Mouse (Mus musculus) kidney, postnatal 0 days (tissue): ENCODE data around the gene Plekha1. TPM values are rescaled to one million over a fixed set of nuclear protein-coding genes. Genes with fewer than 3 reads are reported as not detected.

Source experiments
- ATAC-seq: fragments of 200-750 bp; cut with Nextera tagmentation; replicated peaks from 2 replicates; pipeline ENCODE4 v1.8.0; 2017; ENCODE audit warnings: low read depth, moderate number of reproducible peaks, moderate TSS enrichment, moderate library complexity; ENCODE audit not compliant: low FRiP score
- DNase-seq: peaks from one replicate; pipeline ENCODE4 v3.0.0-alpha.2; 2016; ENCODE audit warnings: low spot score
- H3K27ac ChIP-seq: fragments of 300-500 bp; sonication (generic); 2 replicates; pipeline ENCODE4 v1.5.1; 2014; ENCODE audit warnings: mild to moderate bottlenecking
- H3K27me3 ChIP-seq: fragments of 300-500 bp; sonication (generic); 2 replicates; pipeline ENCODE4 v1.6.1; 2014; ENCODE audit warnings: low read length, mixed read lengths; ENCODE audit not compliant: insufficient read depth
- H3K36me3 ChIP-seq: fragments of 300-500 bp; sonication (generic); 2 replicates; pipeline ENCODE4 v1.6.1; 2014; ENCODE audit warnings: low read length, mixed read lengths; ENCODE audit not compliant: insufficient read depth
- H3K4me1 ChIP-seq: fragments of 300-500 bp; sonication (generic); replicated peaks from 2 replicates; pipeline ENCODE4 v1.6.1; 2014; ENCODE audit warnings: antibody characterized with exemption, low read length, mixed read lengths; ENCODE audit not compliant: insufficient read depth
- H3K4me2 ChIP-seq: fragments of 300-500 bp; sonication (generic); 2 replicates; pipeline ENCODE4 v1.6.1; 2014; ENCODE audit warnings: mild to moderate bottlenecking, low read length, moderate library complexity, mixed read lengths
- H3K4me3 ChIP-seq: fragments of 300-500 bp; sonication (generic); replicated peaks from 2 replicates; pipeline ENCODE4 v1.5.1; 2014; ENCODE audit warnings: low read depth, low read length
- H3K9ac ChIP-seq: fragments of 300-500 bp; sonication (generic); 2 replicates; pipeline ENCODE4 v1.6.1; 2014; ENCODE audit warnings: low read depth, low read length
- H3K9me3 ChIP-seq: fragments of 300-500 bp; sonication (generic); replicated peaks from 2 replicates; pipeline ENCODE4 v1.6.1; 2016; ENCODE audit warnings: low read length, inconsistent platforms, mixed read lengths
- CTCF ChIP-seq: IDR thresholded peaks from 2 replicates; pipeline ENCODE4 v1.5.1; 2016; ENCODE audit warnings: antibody characterized with exemption, low read depth, mild to moderate bottlenecking, moderate library complexity
- WGBS: fragments of 180-500 bp; shearing (Covaris S2); extraction: QIAGEN DNeasy Blood & Tissue Kit; methylation state at CpG from one replicate; pipeline ENCODE4 v1.1.7; 2014; 5-methylcytosine and 5-hydroxymethylcytosine counted together
- polyA plus RNA-seq: library from polyadenylated mRNA; unstranded; fragments of >200 nt; fragmentation: Nextera tagmentation; extraction: Ambion mirVana; gene quantifications from 2 replicates; pipeline ENCODE4 v1.2.1, GENCODE M21; 2015

The Plekha1 gene
- polyA plus RNA-seq, 1 experiment from 2014 or later: 58.6 TPM

- peaks cover 30% of the 10 kb centered on the region for H3K36me3 ChIP-seq
Measured at GRCm38 (mm10) chr7:130902929-130903328, 37.4 kb downstream of the Plekha1 start.

GRCm38 (mm10) chr7:130903505-130904074 is 38.0 kb downstream of the Plekha1 start:
- no peak overlapping the region for H3K4me2 ChIP-seq
- DNase-seq (no peak), ATAC-seq (no peak)
- no peak for TF ChIP-seq CTCF
- H3K9ac ChIP-seq: no peak overlapping the region
- H3K4me1 ChIP-seq: no peaks in the 10 kb centered on the region
- H3K9me3 ChIP-seq: no peaks in the 10 kb centered on the region
- no peak overlapping the region for H3K27ac ChIP-seq
- WGBS: 81% methylated on average over 16 of the region's 16 CpGs
- peaks cover 30% of the 10 kb centered on the region for H3K36me3 ChIP-seq
- H3K27me3 ChIP-seq: no peaks in the 10 kb centered on the region
- no peak overlapping the region for H3K4me3 ChIP-seq

More at GRCm38 (mm10) chr7:130902929-130903328, 37.4 kb downstream of the Plekha1 start:
- Histone ChIP-seq H3K4me3 (no peak overlapping the region), H3K4me2 (no peak overlapping the region), H3K27ac (no peak overlapping the region; the same call in 1 of the 2 replicates), H3K4me1 (no peaks in the 10 kb centered on the region), H3K9ac (no peak overlapping the region), H3K9me3 (no peaks in the 10 kb centered on the region), H3K27me3 (no peaks in the 10 kb centered on the region)
- ATAC-seq (no peak), DNase-seq (no peak)
- WGBS: 98% methylated on average over 1 of the region's 1 CpGs
- TF ChIP-seq CTCF: no peak

- WGBS: 82% methylated on average over 13 of the region's 13 CpGs
- Histone ChIP-seq H3K4me3 (no peak overlapping the region), H3K27ac (no peak overlapping the region), H3K9ac (no peak overlapping the region), H3K36me3 (peaks cover 32% of the 10 kb centered on the region), H3K4me2 (no peak overlapping the region), H3K27me3 (no peaks in the 10 kb centered on the region), H3K9me3 (no peaks in the 10 kb centered on the region), H3K4me1 (no peaks in the 10 kb centered on the region)
- DNase-seq: no peak
- no peak for ATAC-seq
- TF ChIP-seq CTCF: no peak
Measured at GRCm38 (mm10) chr7:130904571-130905365, 39.2 kb downstream of the Plekha1 start.

GRCm38 (mm10) chr7:130910841-130911240 is 45.3 kb downstream of the Plekha1 start:
- Histone ChIP-seq H3K27me3 (no peaks in the 10 kb centered on the region), H3K4me1 (no peaks in the 10 kb centered on the region), H3K4me3 (no peak overlapping the region), H3K4me2 (no peak overlapping the region), H3K36me3 (peaks cover 13% of the 10 kb centered on the region), H3K27ac (no peak overlapping the region), H3K9ac (no peak overlapping the region), H3K9me3 (no peaks in the 10 kb centered on the region)
- DNase-seq (no peak), ATAC-seq (no peak)
- 89% methylated on average over 14 of the region's 14 CpGs for WGBS
- no peak for TF ChIP-seq CTCF

GRCm38 (mm10) chr7:130914693-130915363 is 49.3 kb downstream of the Plekha1 start:
- Histone ChIP-seq H3K27me3 (no peaks in the 10 kb centered on the region), H3K9ac (no peak overlapping the region), H3K36me3 (peaks cover 8% of the 10 kb centered on the region; the same call in 1 of the 2 replicates), H3K4me3 (no peak overlapping the region), H3K4me2 (no peak overlapping the region), H3K4me1 (no peaks in the 10 kb centered on the region), H3K9me3 (no peaks in the 10 kb centered on the region), H3K27ac (no peak overlapping the region)
- DNase-seq (peak; percentile 87), ATAC-seq (no peak)
- WGBS: 33% methylated on average over 5 of the region's 5 CpGs
- peak; percentile 88 for TF ChIP-seq CTCF

GRCm38 (mm10) chr7:130918260-130918659 is 52.7 kb downstream of the Plekha1 start:
- TF ChIP-seq CTCF: no peak
- DNase-seq (no peak), ATAC-seq (no peak)
- WGBS: 66% methylated on average over 2 of the region's 2 CpGs
- Histone ChIP-seq H3K36me3 (no peaks in the 10 kb centered on the region), H3K4me2 (no peak overlapping the region), H3K4me3 (no peak overlapping the region), H3K9ac (no peak overlapping the region), H3K9me3 (no peaks in the 10 kb centered on the region), H3K27ac (no peak overlapping the region), H3K27me3 (no peaks in the 10 kb centered on the region), H3K4me1 (no peaks in the 10 kb centered on the region)
